Mouse (Mus musculus) layer of hippocampus, postnatal 36 days (tissue): ENCODE measurements around the gene Akap12. TPM values are rescaled to one million over a fixed set of nuclear protein-coding genes. Genes with fewer than 3 reads are reported as not detected.

ENCODE experiments used
- DNase-seq, 2 experiments: peaks; one replicate each; pipeline ENCODE4 v3.0.0; 2022
- total RNA-seq, 2 experiments: library from RNA; stranded (reverse); gene quantifications; 2 replicates each; pipeline ENCODE4 v1.2.3; 2021

Akap12 gene
- total RNA-seq: 10 to 100 TPM; 10.6 to 14.6 TPM

DNA sequence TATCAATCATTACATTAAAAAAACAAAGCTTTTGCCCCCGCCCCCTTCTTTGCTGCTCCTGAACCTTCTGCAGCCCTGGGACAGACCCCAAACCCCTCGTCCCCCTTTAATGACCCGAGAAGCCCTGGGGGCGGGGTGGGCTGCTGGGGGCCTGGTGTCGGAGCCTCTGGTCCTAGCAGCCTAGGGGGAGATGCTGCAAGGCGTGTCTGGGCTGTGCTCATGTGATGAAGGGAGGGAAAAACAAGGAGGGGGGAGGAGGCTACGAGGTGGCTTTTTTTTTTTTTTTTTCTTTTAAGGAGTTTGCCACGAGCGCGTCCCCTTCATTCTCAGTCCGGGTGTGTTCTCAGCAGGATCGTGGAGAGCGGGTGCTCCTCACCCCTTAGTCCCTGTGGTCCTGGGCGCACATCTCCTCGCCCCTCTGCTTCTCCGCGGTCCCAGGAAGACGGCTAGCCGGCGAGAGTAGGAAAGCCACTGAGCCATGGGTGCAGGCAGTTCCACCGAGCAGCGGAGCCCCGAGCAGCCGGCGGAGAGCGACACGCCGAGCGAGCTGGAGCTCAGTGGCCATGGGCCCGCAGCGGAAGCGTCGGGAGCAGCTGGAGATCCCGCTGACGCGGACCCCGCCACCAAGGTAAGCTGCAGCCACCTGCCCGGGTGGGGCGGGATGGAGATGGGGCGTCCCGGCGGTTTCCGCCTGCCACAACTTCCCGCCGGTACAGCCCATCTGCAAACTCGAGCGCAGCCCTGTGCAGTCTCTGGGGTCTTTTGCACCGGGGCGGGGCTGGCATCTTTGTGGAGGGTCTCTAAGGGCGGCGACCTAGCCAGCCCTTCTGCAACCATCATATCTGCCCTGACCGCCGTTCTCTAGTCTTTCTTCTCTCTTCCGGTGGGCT lies at the start of gene Akap12:
Gene Akap12 (plus strand): TSS at position 340 of the 890 bp plus-strand sequence.
- peak; percentile 29 to 33 for DNase-seq

DNA sequence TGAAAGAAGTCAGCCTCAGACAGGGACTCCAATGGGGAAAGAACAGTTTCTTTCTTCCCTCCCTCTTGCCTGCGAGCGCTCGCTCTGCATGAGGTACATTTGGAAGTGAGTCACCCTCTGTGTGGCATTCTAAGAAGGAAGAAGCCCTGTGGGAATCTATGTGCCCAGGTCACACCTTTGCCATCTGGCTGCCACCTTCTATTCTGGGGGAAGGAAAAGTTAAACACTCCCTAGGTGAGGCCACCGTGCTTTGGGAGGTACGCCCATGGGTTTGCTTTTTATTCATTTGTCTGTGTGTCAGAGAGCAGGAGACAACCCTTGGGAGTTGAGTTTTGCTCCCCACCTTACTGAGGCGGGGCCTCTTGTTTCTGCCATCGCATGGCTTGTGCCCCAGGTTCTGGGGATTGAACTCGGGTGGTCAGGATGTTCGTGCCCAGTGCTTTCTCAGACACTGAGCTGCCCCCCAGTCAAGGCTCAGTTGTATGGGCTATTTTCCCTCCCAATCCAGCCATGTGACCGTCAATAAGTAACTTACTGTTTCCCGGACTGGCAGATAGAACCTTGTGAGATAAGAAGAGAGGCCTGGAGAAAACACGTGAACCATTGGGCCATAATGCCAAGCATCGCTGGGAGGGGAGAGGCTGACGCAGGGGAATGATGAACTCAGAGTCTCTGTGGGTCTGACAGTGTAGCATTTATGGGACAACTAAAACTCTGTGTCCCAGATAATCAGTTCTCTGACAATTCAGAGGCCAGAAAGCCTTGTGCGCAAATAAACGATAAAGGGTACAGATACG lies 35.4 kb upstream of the Akap12 start:
- no peak for DNase-seq

DNA sequence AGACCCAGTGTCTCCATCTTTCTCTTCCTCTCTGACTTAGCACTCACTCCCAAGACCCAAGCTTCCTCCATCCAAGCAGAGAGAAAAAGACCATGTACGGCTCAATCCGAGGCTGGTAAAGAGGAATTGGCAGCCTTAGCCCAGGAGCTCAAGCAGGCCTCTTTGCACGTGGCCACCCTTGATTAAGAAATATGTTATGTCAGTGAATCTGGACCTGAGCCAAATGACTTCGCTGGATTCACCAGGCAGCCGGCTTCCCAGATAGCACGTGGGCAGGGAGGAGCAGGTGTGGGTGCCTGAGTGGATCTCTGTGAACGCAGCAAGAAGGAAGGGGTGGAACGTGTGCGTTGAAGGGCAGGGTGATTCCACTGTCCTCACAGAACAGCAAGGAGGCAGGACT lies 33.1 kb upstream of the Akap12 start:
- peak in 1 of 2 experiments; percentile 11 for DNase-seq

DNA sequence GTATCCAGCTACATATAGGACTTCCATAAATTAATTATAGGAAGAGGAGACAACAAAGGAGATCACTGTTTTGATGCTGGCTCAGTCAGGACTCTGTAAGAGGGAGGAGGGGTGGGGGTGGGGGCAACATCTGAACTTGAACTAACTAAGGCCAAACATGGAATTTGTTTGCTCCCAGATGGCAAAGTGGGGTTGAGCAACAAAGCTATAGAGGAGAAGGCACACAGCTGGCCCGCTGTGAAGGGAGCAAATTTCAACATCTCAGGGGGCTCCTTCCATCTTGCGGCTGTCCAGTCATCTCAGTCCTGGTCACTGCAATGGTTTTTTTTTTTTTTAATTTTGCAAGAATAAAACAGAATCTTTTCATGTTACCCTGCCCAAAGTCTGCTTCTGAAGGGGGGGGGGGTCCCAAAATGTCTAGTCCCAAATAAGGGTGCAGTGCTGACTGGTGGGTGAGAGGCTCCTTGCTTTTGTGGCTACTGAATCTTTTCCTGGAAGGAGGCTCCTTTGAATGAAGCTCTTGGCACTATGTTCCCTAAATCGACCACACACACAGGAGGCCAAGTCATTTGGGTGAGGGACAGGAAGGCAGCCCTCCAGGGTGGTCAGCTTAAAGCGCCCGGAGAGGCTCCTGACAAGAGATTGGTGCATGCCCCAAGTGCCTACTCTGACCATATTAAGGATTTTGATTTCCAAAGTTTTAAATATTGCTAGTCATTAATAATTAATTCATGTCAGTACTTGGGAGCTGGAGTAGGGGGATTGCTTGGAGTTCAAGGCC lies 26.2 kb upstream of the Akap12 start:
- DNase-seq: no peak

DNA sequence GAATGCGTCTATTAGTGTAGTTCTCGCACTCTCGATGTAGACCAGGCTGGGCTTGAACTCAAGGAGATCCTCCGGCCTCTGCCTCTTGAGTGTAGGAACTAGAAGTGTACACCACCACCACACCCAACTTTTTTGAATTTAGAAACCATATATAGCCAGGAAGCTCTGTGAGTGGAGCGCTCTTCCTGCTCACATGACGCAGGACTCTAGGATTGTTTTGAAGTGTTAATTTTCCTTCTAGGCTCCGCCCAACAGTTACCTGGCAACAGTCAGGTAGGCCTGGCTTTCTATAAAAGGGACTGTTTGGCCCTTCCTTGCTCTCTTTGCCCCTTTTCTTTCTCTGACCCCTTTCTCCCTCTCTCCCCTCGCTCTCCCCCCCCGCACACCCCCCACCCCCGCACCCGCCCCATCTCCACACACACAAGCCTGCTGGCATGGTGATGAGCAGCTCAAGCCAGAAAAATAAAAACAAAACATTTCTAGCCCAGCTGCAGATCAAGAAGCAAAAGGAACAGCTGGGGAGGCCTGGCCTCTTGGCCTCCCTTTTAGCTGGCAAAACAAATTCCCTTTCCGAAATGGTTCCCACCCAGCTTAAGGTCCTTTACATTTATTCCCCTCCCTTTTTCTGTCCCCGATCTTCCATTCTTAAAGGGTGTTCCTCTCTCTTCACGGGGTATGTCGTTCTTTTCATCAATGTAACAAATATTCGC lies 22.4 kb upstream of the Akap12 start:
- DNase-seq: no peak

DNA sequence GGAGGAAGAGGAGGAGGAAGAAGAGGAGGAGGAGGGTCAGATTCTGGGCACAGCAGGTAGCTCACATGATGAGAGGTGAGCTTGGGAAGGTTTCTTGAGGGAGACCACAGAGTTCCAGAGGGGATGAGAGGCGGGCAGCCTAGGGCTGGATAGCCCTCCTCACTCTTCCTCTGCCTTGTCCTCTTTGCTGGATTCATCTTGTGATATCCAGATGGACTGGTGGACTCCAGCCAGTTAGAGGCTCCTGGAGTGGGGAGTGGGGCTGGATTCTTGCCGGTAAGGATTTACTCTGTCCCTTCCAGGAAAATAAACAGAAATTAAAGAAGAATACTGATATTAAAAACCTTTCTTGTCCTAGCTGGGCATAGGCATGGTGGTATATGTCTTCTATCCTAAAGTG lies 20.4 kb upstream of the Akap12 start:
- DNase-seq: no peak

DNA sequence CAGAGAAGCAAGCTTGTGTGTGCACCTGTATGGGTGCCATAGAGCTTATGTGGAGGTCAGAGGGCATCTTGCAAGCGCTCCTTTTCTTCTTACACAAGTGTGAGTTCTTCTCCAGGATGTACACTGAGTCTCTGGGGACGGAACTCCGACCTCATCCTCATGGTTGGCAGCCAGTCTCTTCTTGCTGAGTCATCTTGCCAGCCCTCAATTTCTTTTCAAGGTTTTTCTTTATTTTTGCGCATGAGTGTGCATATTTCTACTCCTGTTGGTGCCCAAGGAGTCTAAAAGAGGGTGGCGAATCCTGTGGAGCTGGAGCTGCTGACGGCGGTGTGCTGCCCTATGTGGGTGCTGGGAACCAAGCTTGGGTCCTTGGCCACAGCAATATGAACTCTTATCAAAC lies 19.8 kb upstream of the Akap12 start:
- DNase-seq: no peak

DNA sequence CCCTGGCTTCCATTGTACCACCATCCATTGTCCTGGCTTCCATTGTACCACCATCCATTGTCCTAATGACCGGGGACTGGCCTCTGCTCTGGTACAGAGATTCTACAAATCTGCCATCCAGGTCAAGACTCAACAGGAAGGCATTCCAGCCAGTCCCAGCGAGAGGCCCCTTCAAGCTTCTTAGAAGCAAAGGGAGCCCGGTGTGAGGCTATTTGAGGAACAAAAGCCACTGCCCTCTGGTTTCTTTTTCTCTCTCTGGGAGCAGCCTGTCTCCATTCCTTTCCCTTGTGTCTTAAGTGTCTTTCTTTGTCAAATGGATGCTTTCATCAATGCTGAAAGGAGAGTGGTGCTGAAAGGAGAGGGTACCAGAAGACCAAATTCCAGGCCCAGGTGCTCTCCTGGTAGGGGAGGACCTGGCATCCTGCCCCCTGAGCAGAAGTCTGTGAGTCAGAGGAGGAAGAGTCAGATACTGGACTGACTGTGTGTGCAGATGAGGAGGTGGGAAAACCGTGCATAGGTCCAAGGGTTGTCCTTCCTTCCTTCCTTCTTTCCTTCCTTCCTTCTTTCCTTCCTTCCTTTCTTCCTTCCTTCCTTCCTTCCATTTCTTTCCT lies 16.8 kb upstream of the Akap12 start:
- DNase-seq: no peak

DNA sequence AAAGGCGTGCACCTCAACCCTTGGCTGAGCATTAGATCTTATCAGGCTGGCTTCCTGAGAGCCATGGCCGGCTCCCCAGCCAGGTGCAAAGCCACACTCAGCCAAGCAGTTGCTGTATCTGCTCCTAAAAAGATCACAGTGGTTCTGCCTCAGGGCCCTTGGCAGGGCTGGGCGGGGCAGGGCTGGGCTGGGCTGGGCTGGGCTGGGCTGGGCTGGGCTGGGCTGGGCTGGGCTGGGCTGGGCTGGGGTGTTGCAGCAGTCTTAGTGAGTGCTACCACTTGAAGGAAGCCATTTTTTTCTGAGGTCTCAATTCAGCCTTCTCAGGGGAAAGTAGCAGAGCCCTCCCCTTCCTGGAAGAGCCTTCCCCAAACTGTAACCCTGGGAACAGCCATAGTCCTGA lies 15.5 kb upstream of the Akap12 start:
- DNase-seq: no peak

DNA sequence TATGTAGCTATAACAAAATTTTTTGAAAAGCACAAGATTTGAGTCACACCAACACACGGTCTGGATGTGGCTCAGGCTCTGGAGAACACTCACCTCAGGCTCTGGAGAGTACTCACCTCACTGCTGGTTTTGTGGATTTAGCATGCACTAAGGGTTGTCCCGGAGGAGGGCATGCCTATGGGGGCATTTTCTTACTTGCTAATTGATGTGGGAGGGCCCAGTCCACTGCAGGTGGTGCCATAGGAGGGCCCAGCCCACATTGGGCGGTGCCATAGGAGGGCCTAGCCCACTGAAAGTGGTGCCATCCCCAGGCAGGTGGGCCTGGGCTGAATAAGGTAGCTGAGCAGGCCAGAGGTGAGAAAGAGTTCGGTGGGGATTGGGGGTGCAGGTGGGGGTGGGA lies 12.6 kb upstream of the Akap12 start:
- DNase-seq: no peak

DNA sequence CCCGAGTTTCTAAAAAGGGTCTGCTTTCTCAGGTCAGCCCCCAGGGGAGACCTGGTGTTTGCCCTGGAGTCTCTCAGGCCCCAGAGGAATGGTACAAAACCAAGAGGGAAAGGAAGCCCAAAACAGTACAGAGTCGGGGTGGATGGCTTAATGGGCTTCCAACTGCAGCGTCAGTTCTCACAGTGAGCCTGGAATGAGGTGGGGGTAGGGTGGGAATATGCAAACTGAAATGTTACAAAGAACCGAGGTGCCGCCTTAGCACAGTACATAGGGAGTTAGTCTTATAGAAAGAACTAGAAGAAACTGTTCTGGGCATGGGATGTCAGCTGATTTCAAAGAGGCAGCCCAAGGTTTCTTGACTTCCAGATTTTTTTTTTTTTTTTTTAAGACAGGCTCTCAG lies 11.7 kb upstream of the Akap12 start:
- DNase-seq: no peak

DNA sequence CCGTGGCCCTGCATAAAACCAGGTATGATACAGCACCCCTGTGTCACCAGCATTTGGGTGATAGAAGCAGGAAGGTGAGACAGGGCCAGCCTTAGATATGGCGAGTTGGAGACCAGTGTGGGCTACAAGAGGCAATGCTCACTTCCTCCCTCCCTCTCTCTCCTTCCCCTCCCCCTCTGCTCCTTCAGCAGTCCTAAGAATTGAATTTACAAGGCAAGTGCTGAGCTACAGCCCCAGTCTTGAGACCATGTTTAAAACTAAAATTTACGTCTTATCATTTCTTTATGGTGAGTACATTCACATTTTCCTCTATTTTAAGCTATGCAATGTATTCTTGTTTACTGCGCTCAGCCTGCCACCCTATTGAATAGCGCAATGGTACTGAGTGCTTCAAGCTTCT lies 5.3 kb upstream of the Akap12 start:
- DNase-seq: no peak

DNA sequence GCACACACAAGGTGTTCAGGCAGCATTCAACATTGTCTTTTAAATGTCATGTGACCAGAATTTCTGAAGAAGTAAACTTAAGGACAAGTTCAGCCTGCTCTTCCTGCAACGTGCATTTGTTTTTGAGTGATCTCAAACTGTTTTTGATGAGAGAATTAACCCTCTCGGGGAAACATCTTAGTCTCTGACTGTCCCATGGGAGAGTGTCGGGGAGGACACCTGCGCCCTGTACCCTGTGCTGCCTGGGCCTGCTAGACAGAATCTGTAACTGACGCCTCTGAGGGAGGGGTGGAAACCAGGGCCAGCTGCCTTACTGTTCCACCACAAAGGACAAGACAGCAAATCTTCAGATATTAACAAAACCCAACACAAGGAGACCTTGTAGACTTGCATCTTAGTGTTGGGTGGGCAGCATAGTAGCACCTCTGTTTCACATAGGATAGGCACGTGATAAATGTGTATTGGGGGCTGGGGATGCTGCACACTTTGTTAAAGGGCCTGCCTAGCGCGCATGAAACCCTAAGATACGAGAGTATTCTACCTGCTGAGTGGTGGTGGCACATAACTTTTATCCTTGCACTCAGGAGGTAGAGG lies 4.7 kb upstream of the Akap12 start:
- DNase-seq: no peak

DNA sequence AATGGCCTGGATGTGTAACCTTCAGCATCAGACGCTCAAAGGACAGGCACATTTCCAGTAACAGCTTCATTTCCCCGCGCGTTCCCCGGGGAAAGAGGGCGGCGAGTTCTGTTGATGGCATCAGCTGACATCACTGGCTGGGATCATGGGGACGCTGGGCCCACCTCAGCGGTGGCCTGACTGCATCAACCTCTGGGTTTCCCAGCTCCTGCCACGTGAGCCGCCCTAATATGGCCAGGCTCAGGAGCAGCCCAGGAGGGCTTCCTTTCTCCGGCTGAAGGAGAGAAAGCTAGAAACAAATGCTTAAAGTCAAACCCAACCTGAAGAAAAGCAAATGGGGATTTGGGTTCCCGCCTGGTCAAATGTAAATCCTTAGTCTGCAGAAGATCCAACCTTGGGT lies 539 bp upstream of the Akap12 start:
- peak; percentile 5 to 15 for DNase-seq

DNA sequence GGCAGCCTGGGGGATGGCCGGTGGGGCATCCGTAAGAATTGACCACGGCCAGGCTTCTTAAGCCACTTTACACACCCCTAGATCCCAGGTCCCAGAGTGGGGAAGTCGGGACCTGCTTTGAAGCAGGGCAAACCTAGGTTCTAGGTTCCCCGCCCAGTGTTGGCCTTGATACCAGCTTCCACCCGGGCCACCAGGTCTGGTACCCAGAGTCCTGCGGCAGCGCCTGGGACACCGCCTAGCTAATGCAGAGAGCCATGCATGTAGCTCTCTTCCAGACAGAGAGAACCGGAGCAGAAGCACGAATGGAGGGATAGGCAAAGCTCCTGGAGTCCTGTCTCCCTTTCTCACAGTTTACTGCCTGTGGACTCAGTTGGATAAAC lies 741 bp downstream of the Akap12 start:
- DNase-seq: peak; percentile 5 to 10

DNA sequence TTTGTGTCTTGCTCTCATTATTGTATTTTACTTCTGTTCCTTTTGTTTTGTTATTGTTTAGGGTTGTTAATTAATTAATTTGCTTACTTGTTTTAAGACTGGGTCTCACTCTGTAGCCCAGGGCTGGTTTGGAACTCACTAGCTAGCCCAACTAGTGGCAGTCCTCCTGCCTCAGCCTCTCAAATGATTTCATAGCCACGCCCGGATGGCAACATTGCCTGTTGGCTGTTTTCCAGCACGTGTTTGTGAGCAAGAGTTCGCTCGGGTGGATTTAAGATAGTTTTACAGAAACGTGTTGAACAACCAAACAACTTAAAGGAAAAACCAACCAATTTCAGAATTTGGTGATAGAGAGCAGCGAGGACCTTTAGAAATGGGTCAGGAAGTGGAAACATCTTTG lies 1.3 kb downstream of the Akap12 start:
- DNase-seq: no peak

DNA sequence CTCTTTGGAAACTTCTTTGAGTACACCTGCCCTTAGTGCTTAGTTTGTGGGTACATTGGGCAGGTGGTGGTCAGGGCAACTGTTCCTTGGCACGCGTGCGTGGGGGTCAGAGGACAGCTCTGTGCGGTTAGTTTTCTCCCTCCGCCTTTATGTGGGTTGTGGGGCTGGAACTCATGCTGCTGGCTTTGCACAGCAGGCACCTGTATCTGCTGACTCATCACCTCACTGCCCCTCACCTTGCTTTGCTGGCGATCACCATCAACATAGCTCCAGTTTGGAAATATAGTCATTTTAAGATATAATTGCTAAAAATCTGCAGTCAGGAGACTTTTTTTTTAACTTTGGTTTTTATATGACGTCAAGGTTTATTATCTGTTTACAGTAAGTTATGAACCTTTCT lies 2.0 kb downstream of the Akap12 start:
- DNase-seq: no peak

DNA sequence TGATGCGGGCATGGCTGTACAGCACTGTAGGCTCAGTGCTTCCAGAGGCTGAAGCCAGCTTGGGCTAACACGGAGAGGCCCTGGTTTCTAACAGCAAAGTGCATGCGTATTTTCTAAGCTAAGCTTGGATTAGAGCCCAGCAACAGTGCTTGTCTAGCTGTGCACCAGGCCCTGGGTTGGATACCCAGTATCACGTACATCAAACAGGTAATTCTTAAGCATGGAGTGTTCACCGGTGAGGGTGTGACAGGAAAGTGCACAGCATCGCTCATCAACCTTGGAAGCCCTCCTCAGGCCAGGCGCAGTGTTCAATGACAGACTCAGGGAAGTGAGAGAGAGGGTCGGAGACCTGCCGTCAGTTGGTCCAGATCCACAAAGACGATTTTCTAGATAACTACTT lies 9.4 kb downstream of the Akap12 start:
- no peak for DNase-seq

DNA sequence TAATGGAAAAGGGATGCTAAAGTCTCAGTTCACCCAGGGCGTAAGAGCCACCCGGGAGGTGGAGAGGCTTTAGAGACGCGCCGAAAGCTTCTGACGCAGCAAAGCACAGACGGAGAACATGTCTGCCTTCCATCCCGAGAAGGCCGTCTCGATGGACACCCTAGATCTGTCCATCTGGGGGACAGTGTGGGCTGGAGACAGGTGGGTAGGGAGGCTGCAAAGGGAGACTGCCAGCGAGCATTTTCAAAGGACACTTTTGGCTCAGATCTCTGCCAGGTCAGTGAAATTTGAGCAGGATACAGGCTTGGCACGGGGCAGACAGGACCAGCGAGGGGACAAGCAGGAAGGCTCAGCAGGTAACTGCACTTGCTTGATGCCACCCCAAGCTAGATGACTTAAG lies 9.9 kb downstream of the Akap12 start:
- no peak for DNase-seq

DNA sequence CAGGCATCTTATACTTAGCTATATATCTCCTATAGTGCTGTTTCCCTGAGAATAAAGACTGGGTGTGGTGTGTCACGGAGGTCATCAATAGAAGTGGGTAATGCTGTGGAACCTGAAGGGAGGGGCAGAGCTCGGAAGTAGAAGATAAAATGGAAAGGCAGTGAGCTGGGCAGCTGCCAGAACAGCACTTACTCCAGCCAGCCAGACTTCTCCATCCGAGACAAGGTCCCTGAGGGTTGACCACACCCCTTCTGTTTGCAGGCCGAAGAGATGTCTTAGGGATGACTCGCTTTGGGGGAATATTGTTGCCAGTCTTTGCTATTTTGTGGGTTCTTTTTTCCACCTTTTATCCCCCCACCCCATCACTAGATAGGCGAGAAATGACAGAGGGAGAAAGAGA lies 11.9 kb downstream of the Akap12 start:
- no peak for DNase-seq

DNA sequence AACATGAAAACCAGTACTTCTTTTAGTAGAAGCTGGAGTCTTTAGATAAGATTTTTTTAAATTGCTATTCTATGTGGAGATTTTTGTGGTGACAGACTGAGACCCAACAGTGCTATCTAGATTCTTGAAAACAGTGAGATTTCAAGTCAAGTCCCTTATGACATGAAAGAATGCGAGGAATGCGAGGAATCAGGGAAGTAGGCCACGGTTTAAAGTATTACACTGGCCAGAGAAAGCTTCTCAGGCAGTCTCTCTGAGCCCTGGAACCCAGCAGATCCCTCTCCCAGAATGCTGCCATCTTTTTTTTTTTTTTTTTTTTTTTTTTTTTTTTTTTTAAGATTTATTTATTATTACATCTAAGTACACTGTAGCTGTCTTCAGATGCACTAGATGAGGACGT lies 16.2 kb downstream of the Akap12 start:
- no peak for DNase-seq

DNA sequence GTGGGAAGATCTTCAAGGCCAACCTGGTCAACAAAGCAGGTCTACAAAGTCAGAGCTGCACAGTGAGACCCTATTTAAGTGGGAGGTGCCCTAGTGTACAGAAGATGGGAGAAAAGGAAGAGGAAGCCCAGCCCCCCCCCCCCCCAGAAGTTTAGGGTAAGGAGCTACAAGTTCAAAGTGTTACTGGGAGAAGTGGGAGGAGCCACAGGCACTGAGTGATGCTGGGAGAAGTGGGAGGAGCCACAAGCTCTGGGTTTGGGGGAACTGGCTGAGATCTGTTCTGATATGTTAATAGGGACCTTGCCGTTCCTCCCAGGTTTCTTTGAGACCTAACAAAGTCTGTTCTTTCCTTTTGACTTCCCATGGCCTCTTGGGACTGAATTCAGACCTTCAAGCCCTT lies 18.6 kb downstream of the Akap12 start:
- no peak for DNase-seq
